Mouse (Mus musculus): ENCODE data around the gene Vwa1.
"Not testable (repeated sequence)": the region's sequence is repeated elsewhere in the genome, so short reads cannot be mapped to it uniquely, and the experiment has no call there.

Vwa1 gene

GRCm38 (mm10) chr4:155746036-155746548 lies 28.4 kb downstream of the Vwa1 start:
- DNase-seq (ENCODE audit: low read depth, low spot score): no peak

DNA sequence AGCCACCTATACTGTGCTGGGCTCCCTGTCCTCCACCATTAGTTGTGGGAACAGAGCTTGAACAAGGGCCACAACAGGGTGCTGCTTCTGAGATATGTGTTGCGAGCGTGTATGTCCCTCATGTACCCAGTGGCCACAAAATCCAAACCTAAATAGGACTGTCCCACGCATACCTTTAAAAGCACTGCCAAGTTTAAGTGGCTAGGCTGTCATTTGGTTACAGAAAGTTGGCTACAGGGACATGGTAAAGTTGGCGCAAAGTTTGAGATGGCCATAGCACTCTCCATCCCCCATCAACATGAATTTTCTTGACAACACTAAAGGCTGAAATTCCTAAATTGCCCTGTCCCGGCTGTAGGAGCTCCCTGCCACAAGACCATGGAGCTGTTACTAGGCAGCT lies 29.4 kb downstream of the Vwa1 start:
- no peak for DNase-seq (ENCODE audit: low read depth, low spot score)

- DNase-seq (ENCODE audit: low read depth, low spot score): no peak
These were observed 30.0 kb downstream of the Vwa1 start for GRCm38 (mm10) chr4:155744474-155744873.

DNA sequence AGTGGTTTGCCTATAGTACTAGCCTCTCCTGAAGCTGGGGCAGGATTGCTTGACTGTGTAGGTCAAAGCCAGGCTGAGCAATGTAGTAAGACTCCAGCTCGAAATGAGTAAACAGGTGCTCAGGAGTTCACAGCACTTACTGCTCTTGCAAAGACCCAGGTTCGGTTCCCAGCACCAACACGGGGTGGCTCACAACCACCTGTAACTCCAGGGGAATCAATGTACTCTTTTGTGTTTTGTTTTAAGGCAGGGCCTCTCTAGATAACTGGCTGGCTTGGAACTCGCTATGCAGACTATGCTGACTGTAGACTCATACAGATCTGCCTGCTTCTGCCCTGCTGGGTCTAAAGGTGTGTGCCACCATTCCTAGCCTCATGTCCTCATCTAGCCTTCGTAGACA lies 31.8 kb downstream of the Vwa1 start:
- DNase-seq (ENCODE audit: low read depth, low spot score): no peak

DNA sequence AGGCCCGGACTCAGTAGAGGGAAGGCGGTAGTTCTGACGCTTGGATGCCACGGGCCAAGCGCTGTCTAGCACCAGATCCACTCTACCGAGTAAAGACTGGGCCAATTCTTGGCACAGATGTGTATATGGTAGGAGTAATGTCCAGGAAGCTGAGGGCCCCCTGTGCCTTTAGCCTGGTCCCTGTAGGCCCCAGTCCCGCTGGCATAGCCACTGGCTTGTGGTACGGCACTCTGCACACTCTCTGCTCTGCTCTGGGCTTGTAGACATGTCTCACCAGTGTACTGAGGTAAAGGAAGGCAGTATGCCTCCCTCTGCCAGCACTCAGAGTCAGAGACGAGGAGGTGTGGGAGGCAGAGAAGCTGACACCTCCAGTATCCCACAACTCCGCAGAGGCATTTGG lies 33.8 kb downstream of the Vwa1 start:
- DNase-seq (ENCODE audit: low read depth, low spot score): not testable (repeated sequence)

- DNase-seq (ENCODE audit: low read depth, low spot score): no peak
These were observed 34.5 kb downstream of the Vwa1 start for GRCm38 (mm10) chr4:155739741-155740636.

GRCm38 (mm10) chr4:155739152-155739551 lies 35.3 kb downstream of the Vwa1 start:
- DNase-seq (ENCODE audit: low read depth, low spot score): no peak

GRCm38 (mm10) chr4:155738262-155738661 lies 36.2 kb downstream of the Vwa1 start:
- DNase-seq (ENCODE audit: low read depth, low spot score): no peak

GRCm38 (mm10) chr4:155736421-155736820 lies 38.1 kb downstream of the Vwa1 start:
- no peak for DNase-seq (ENCODE audit: low read depth, low spot score)

- DNase-seq (ENCODE audit: low read depth, low spot score): no peak
These were observed 38.7 kb downstream of the Vwa1 start for GRCm38 (mm10) chr4:155735788-155736187.

DNA sequence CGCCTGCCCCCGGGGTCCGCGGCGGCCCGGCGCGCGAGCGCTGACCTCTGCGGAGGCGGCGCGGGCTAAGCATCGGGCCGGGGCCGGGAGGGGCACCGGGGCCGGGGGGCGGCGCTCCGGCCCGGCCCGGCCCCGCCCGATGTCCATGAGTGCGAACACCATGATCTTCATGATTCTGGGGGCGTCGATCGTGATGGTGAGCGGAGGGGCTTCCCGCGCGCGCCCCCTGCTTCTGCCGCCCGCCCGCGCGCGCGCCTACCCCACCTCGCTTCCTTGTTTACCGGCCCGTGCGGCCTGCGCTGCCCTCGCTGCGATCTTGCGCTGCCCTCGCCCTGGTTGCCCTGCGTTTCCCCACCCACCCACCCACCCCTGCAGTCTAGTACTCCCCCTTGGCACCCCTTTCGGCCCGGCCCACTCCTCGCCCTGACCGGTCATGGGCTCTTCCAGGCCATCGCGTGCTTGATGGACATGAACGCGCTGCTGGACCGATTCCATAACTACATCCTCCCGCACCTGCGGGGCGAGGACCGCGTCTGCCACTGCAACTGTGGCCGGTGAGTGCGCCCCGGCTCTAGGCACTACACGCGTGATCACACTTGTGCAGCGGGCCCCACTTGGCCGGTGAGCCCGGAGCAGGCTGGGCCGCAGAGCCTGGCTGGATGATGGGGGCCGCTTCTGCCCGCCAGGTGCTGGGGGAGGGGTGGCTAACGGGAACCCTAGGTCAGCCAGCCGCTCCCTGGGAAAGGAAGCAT lies 39.4 kb downstream of the Vwa1 start:
- DNase-seq (ENCODE audit: low read depth, low spot score): no peak

GRCm38 (mm10) chr4:155734350-155734941 lies 40.1 kb downstream of the Vwa1 start, which contains the start of gene Tmem240:
Tmem240 (plus strand) TSS chr4:155734800.
- peak; percentile 85 for DNase-seq (ENCODE audit: low read depth, low spot score)

GRCm38 (mm10) chr4:155733267-155733666 lies 41.2 kb downstream of the Vwa1 start:
- DNase-seq (ENCODE audit: low read depth, low spot score): no peak

- no peak for DNase-seq (ENCODE audit: low read depth, low spot score)
These were observed 46.5 kb downstream of the Vwa1 start for GRCm38 (mm10) chr4:155727993-155728392.

GRCm38 (mm10) chr4:155721668-155722083 lies 52.8 kb downstream of the Vwa1 start:
- DNase-seq (ENCODE audit: low read depth, low spot score): no peak
